Mouse (Mus musculus) E14TG2a.4 (cell line): ENCODE measurements around the gene Olfr854.

Experiments
- H3K27me3 ChIP-seq: 2 replicates; pipeline ENCODE4 v1.6.1; 2014; ENCODE audit warnings: low read length, control low read depth; ENCODE audit not compliant: insufficient read depth
- H3K36me3 ChIP-seq: 2 replicates; pipeline ENCODE4 v1.6.1; 2014; ENCODE audit warnings: low read length, control low read depth; ENCODE audit not compliant: insufficient read depth
- H3K4me1 ChIP-seq: replicated peaks from 2 replicates; pipeline ENCODE4 v1.6.1; 2014; ENCODE audit warnings: low read depth, low read length, control low read depth
- H3K4me3 ChIP-seq: replicated peaks from 2 replicates; pipeline ENCODE4 v1.5.1; 2014; ENCODE audit warnings: mild to moderate bottlenecking, low read length
- H3K9me3 ChIP-seq: 2 replicates; pipeline ENCODE4 v1.6.1; 2014; ENCODE audit warnings: low read length, control low read depth
- CTCF ChIP-seq: conservative IDR thresholded peaks from 2 replicates; pipeline ENCODE4 v1.5.1; 2014; ENCODE audit warnings: low read length
- NANOG ChIP-seq: IDR thresholded peaks from 2 replicates; pipeline ENCODE4 v1.6.1; 2014; ENCODE audit warnings: borderline replicate concordance, low read length, mixed read lengths
- POU5F1 ChIP-seq: IDR thresholded peaks from 2 replicates; pipeline ENCODE4 v1.6.1; 2014; ENCODE audit warnings: low read length, borderline replicate concordance

Olfr854 gene

DNA sequence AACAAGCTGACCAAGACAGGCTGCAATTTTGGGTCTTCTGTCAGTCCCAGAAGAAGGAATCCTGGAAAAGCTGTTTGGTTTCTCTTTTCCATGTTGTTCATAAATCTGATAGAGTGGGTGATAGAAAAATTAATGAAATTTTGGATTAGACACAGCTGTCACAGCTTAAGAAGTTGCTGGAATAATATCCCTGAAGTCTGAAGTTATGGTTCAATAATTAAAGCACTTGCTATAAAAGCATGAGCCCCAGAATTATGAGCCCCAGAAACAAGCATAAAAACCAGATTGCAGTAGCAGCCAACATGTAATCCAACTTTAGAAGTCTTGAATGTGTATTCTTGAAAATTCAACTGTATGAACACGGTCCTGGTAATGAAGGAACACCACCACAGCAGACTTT is at the start of gene Olfr854:
Olfr854 (minus strand) TSS at position 101 of the 400 bp plus-strand sequence.
- Histone ChIP-seq H3K9me3 (no peaks in the 10 kb centered on the region), H3K4me3 (no peak within 1 kb of the TSS), H3K27me3 (no peaks in the 10 kb centered on the region), H3K36me3 (no peaks in the 10 kb centered on the region), H3K4me1 (no peaks in the 10 kb centered on the region)
- TF ChIP-seq POU5F1 = no peak
- TF ChIP-seq CTCF = no peak
- no peak for TF ChIP-seq NANOG

DNA sequence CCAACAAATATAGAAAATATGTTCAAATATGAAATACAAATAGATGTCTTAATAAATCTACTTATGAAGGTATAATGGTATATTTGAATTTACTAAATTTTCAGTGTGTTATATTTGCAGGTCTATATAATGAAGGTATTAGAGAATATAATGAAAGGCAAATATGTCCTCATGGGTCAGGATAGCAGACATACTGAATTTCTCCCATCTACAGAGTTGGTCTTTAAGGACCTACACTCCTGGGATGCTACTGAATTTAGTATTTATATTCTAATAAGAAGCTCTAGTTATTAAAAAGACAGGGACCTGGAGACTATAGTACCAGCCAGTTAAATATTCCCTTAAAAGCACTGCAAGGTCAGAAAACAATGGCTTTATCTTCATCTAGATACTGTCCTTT is 15.1 kb upstream of the Olfr854 start, which contains the start of gene Olfr855:
Olfr855 (plus strand) TSS at position 301 of the 400 bp plus-strand sequence.
- H3K27me3 ChIP-seq = no peaks in the 10 kb centered on the region
- TF ChIP-seq POU5F1 (no peak), CTCF (no peak), NANOG (no peak)
- no peaks in the 10 kb centered on the region for H3K9me3 ChIP-seq
- H3K4me1 ChIP-seq = no peaks in the 10 kb centered on the region
- H3K4me3 ChIP-seq = no peak within 1 kb of the TSS
- H3K36me3 ChIP-seq = no peaks in the 10 kb centered on the region

DNA sequence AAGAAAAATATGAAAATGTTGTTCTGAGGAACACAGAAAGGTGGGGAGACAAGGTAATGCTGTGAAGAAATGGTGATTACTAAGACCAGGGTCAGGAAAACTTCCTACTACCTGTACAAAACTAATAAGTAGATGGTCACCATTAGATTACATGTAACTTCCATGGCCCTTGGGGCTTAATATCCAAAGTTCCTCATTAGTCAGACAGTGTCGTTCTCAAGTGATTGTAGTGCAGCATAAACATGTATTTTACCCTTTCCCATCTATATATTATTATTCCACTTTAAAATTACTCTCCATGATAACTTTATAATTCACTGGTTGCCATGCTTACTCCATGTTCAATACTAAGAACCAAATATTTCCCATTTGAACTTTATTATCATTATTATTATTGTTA is 26.2 kb downstream of the Olfr854 start, which contains the start of gene Olfr853:
Olfr853 (minus strand) TSS at position 101 of the 400 bp plus-strand sequence.
- Histone ChIP-seq H3K27me3 (no peaks in the 10 kb centered on the region), H3K4me3 (no peak within 1 kb of the TSS), H3K9me3 (no peaks in the 10 kb centered on the region), H3K4me1 (no peaks in the 10 kb centered on the region), H3K36me3 (no peaks in the 10 kb centered on the region)
- TF ChIP-seq POU5F1 = no peak
- no peak for TF ChIP-seq CTCF
- no peak for TF ChIP-seq NANOG
